Mouse (Mus musculus): ENCODE data around the gene Fgfr2.

GRCm38 (mm10) chr7:130572821-130573220 lies 2550.3 kb downstream of the Fgfr2 start, which contains the start of gene Nsmce4a:
- TF ChIP-seq CTCF (IDR thresholded peaks at IDR 0.05; ENCODE audit: control insufficient read depth, insufficient read depth, insufficient replicate concordance, low read depth, low read length) (no peak), POLR2A (IDR thresholded peaks at IDR 0.05; ENCODE audit: control insufficient read depth, low read depth, low read length) (no peak)
